Mouse (Mus musculus): ENCODE measurements around the gene 9930104L06Rik. TPM values are rescaled to one million over a fixed set of nuclear protein-coding genes. Genes with fewer than 3 reads are reported as not detected.

9930104L06Rik gene
- total RNA-seq, 1 experiment = 23.8 TPM

- Histone ChIP-seq H3K9ac (ENCODE audit: insufficient read depth, low read depth, low read length, poor library complexity, severe bottlenecking) (peak overlapping the region; percentile 44; the same call in 1 of the 2 replicates), H3K27ac (ENCODE audit: insufficient read depth, low read depth, low read length, poor library complexity, severe bottlenecking) (no peak overlapping the region; the same call in 1 of the 2 replicates), H3K9me3 (ENCODE audit: control insufficient read depth, insufficient read depth, low read depth, low read length) (no peaks in the 10 kb centered on the region), H3K36me3 (ENCODE audit: control insufficient read depth, insufficient read depth, low read length, poor library complexity, severe bottlenecking) (no peaks in the 10 kb centered on the region), H3K4me3 (ENCODE audit: insufficient read depth in 1 of 2, low read depth in 1 of 2, low read length in 2 of 2, poor library complexity in 1 of 2, severe bottlenecking in 1 of 2) (peak overlapping the region; percentile 34 to 55), H3K4me1 (ENCODE audit: control insufficient read depth in 2 of 2, insufficient read depth in 2 of 2, low read length in 2 of 2, poor library complexity in 1 of 2) (peaks cover 2 to 17% of the 10 kb centered on the region in 2 experiments; a peak in 2 of 4 replicates)
- TF ChIP-seq ZNF384 (IDR thresholded peaks at IDR 0.05; ENCODE audit: low read depth, low read length) (no peak), MAFK (IDR thresholded peaks at IDR 0.05; ENCODE audit: insufficient read depth, low read depth, low read length) (0 out of 2 replicates have a peak, but pooled peaks have one; percentile 4)
- in situ Hi-C loops (cut with MboI; ENCODE audit: low sequenced_read_pairs in 2 of 2, unreplicated experiment in 2 of 2) = no loop called here
- no peak for DNase-seq (ENCODE audit: low read depth, low spot score)
These were observed 53.5 kb downstream of the 9930104L06Rik start for GRCm38 (mm10) chr4:124990325-124990724.

Other genes with a start within 250 kb of the 9930104L06Rik start
- 29.2 and 39.7 TPM in 2 replicates for gene Utp11, start 243.4 kb upstream of the 9930104L06Rik start, total RNA-seq (2012; rRNA removed)
- 7.5 and 13.7 TPM in 2 replicates for gene Fhl3, start 236.3 kb upstream of the 9930104L06Rik start, total RNA-seq (2012; rRNA removed)
- 91.6 and 117 TPM in 2 replicates for gene Sf3a3, start 222.3 kb upstream of the 9930104L06Rik start, total RNA-seq (2012; rRNA removed)
- 12.6 and 14.0 TPM in 2 replicates for gene Inpp5b, start 195.2 kb upstream of the 9930104L06Rik start, total RNA-seq (2012; rRNA removed)
- gene Mtf1, start 134.9 kb upstream of the 9930104L06Rik start, total RNA-seq (2012; rRNA removed) = 10.1 and 15.4 TPM in 2 replicates
- gene Yrdc, start 86.4 kb upstream of the 9930104L06Rik start, total RNA-seq (2012; rRNA removed) = 82.7 and 85.3 TPM in 2 replicates
- 21.4 and 25.8 TPM in 2 replicates for gene 1110065P20Rik, start 85.9 kb upstream of the 9930104L06Rik start, total RNA-seq (2012; rRNA removed)
- 5.4 and 10.5 TPM in 2 replicates for gene Maneal, start 74.9 kb upstream of the 9930104L06Rik start, total RNA-seq (2012; rRNA removed)
- 0.54 and 0.95 TPM in 2 replicates for gene Epha10, start 56.1 kb upstream of the 9930104L06Rik start, total RNA-seq (2012; rRNA removed)
- gene Cdca8, start 2.3 kb downstream of the 9930104L06Rik start, total RNA-seq (2012; rRNA removed) = 83.5 and 96.1 TPM in 2 replicates
- 3.3 and 4.2 TPM in 2 replicates for gene Rspo1, start 49.4 kb downstream of the 9930104L06Rik start, total RNA-seq (2012; rRNA removed)
- 66.0 and 77.8 TPM in 2 replicates for gene Gnl2, start 79.5 kb downstream of the 9930104L06Rik start, total RNA-seq (2012; rRNA removed)
- gene Dnali1, start 128.7 kb downstream of the 9930104L06Rik start, total RNA-seq (2012; rRNA removed) = 0.16 TPM in 1 of 2 replicates, not detected in the other
- gene Snip1, start 129.6 kb downstream of the 9930104L06Rik start, total RNA-seq (2012; rRNA removed) = 19.8 and 25.1 TPM in 2 replicates
- 20.6 and 25.0 TPM in 2 replicates for gene Meaf6, start 148.1 kb downstream of the 9930104L06Rik start, total RNA-seq (2012; rRNA removed)
- 4.9 and 10.4 TPM in 2 replicates for gene Zc3h12a, start 190.8 kb downstream of the 9930104L06Rik start, total RNA-seq (2012; rRNA removed)